Mouse (Mus musculus) testis, adult 2 months (tissue): Measurements from ENCODE around the gene Lgalsl. TPM values are rescaled to one million over a fixed set of nuclear protein-coding genes. Genes with fewer than 3 reads are reported as not detected.

Experiments
- H3K27ac ChIP-seq: fragments of 200-500 bp; 2 replicates; pipeline ENCODE4 v1.5.1; 2012; ENCODE audit warnings: low read depth, low read length; ENCODE audit not compliant: control insufficient read depth, insufficient read depth
- H3K27me3 ChIP-seq: fragments of 200-500 bp; 2 replicates; pipeline ENCODE4 v1.6.1; 2012; ENCODE audit warnings: mild to moderate bottlenecking, low read length, moderate library complexity; ENCODE audit not compliant: control insufficient read depth, insufficient read depth
- H3K36me3 ChIP-seq: fragments of 200-500 bp; 2 replicates; pipeline ENCODE4 v1.6.1; 2012; ENCODE audit warnings: mild to moderate bottlenecking, low read length; ENCODE audit not compliant: control insufficient read depth, insufficient read depth
- H3K4me1 ChIP-seq: fragments of 200-500 bp; 2 replicates; pipeline ENCODE4 v1.6.1; 2012; ENCODE audit warnings: low read length; ENCODE audit not compliant: control insufficient read depth, insufficient read depth
- H3K4me3 ChIP-seq: fragments of 200-500 bp; 2 replicates; pipeline ENCODE4 v1.5.1; 2012; ENCODE audit warnings: low read depth, mild to moderate bottlenecking, low read length, moderate library complexity, mixed read lengths; ENCODE audit not compliant: control insufficient read depth
- CTCF ChIP-seq: fragments of 200-500 bp; IDR thresholded peaks from 2 replicates; pipeline ENCODE4 v1.5.1; 2012; ENCODE audit warnings: low read depth, mild to moderate bottlenecking, inconsistent platforms, low read length, moderate library complexity; ENCODE audit not compliant: control insufficient read depth, insufficient read depth, insufficient replicate concordance
- POLR2A ChIP-seq: fragments of 200-500 bp; IDR thresholded peaks from 2 replicates; pipeline ENCODE4 v1.6.1; 2012; ENCODE audit warnings: low read depth, mild to moderate bottlenecking, inconsistent platforms, low read length, moderate library complexity; ENCODE audit not compliant: control insufficient read depth
- polyA plus RNA-seq: library from polyadenylated mRNA; depleted of rRNA; stranded (reverse); fragments of >200 nt; gene quantifications from 2 replicates; pipeline ENCODE4 v1.2.3, GENCODE M21; 2012; rRNA removed

Lgalsl gene
- 0.95 and 1.8 TPM in 2 replicates for polyA plus RNA-seq

- Histone ChIP-seq H3K4me3 (peak within 1 kb of the TSS; percentile 80), H3K27ac (peak within 1 kb of the TSS; percentile 7), H3K4me1 (peaks cover 5% of the 10 kb centered on the region), H3K27me3 (no peaks in the 10 kb centered on the region), H3K36me3 (no peaks in the 10 kb centered on the region)
- no peak for TF ChIP-seq CTCF
- TF ChIP-seq POLR2A: peak; percentile 5; the same call in 1 of the 2 replicates
Measured at GRCm38 (mm10) chr11:20830686-20831505, at the start of gene Lgalsl. TSS of gene Lgalsl (minus strand) at chr11:20831056.

DNA sequence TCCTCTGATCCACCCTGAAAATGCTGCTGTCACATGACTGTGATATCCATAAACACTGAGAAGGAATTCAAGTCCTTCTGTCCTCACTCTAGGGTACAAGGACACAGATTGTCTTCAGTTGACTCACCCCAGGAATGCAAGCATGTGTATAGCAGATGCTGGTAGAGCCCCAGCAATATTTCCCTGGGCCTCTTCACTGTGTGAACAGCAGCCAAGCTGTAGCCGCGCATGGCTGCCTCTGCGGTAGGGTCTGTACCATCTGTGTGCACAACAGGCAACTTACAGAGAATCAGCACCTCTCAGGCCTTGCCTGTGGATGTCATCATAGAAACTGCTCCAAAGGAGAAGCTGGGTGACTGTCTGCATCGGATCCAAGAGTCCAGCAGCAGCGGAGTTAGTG lies 47.8 kb upstream of the Lgalsl start:
- no peak for TF ChIP-seq CTCF
- TF ChIP-seq POLR2A: no peak
- Histone ChIP-seq H3K4me1 (no peaks in the 10 kb centered on the region), H3K27ac (no peak overlapping the region), H3K27me3 (no peaks in the 10 kb centered on the region), H3K4me3 (no peak overlapping the region), H3K36me3 (no peaks in the 10 kb centered on the region)

DNA sequence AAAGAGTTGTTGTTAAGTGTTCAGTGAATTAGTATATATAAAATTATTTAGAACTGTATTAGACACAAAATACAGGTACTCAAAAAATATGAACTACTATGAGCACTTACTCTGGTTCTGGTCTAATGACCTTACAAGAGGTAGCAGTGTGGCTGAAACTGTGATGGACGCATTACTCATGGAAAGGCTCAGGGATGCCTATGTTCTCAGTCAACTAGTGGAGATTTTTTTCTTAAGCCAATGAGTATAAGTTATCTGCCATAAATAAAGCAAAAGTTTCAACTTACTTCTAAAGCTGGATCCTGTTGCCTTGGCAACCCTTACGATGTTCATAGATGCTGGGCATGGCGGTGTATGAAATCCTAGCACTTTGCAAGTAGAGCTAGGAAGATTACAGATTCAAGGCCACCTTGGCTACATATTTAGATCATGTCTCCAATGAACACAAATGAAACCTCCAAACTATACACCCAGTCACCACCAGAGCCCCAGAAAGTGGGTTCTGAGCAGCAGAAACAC lies 46.8 kb upstream of the Lgalsl start:
- Histone ChIP-seq H3K27me3 (no peaks in the 10 kb centered on the region), H3K27ac (no peak overlapping the region), H3K4me3 (no peak overlapping the region), H3K36me3 (no peaks in the 10 kb centered on the region), H3K4me1 (peaks cover 4% of the 10 kb centered on the region)
- TF ChIP-seq CTCF (no peak), POLR2A (no peak)

DNA sequence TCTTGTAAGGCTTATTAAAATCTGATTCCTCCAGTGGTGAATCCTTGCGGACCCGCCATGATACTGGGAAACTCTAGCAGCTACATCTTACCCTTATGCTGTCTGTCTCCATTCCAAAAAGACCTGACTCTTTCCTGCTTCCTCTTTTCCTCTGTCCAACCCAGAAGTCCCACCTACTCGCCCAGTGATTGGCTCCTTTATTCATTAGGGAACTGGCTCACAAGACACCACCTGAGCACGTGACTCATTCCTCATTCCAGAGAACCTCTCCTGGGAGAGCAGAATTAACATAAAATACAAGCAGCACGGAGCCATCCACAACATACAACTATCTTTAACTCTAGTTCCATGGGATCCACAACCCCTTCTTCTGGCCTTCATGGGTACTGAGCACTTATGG lies 42.5 kb upstream of the Lgalsl start:
- Histone ChIP-seq H3K4me1 (peaks cover 4% of the 10 kb centered on the region), H3K36me3 (no peaks in the 10 kb centered on the region), H3K4me3 (no peak overlapping the region), H3K27me3 (no peaks in the 10 kb centered on the region), H3K27ac (peak overlapping the region; percentile 30; the same call in 1 of the 2 replicates)
- TF ChIP-seq POLR2A (no peak), CTCF (no peak)

- no peaks in the 10 kb centered on the region for H3K27me3 ChIP-seq
- TF ChIP-seq POLR2A: no peak
- TF ChIP-seq CTCF: no peak
- peaks cover 4% of the 10 kb centered on the region for H3K4me1 ChIP-seq
- H3K27ac ChIP-seq: peak overlapping the region; percentile 30; the same call in 1 of the 2 replicates
- no peak overlapping the region for H3K4me3 ChIP-seq
- no peaks in the 10 kb centered on the region for H3K36me3 ChIP-seq
Measured at GRCm38 (mm10) chr11:20872911-20873310, 42.1 kb upstream of the Lgalsl start.

GRCm38 (mm10) chr11:20872444-20872843 lies 41.6 kb upstream of the Lgalsl start:
- H3K4me1 ChIP-seq: peaks cover 4% of the 10 kb centered on the region
- H3K36me3 ChIP-seq: no peaks in the 10 kb centered on the region
- no peaks in the 10 kb centered on the region for H3K27me3 ChIP-seq
- no peak overlapping the region for H3K27ac ChIP-seq
- no peak overlapping the region for H3K4me3 ChIP-seq
- TF ChIP-seq POLR2A (no peak), CTCF (no peak)

GRCm38 (mm10) chr11:20869927-20870326 lies 39.1 kb upstream of the Lgalsl start:
- H3K4me3 ChIP-seq: no peak overlapping the region
- H3K27me3 ChIP-seq: no peaks in the 10 kb centered on the region
- H3K36me3 ChIP-seq: no peaks in the 10 kb centered on the region
- peaks cover 4% of the 10 kb centered on the region for H3K4me1 ChIP-seq
- no peak for TF ChIP-seq CTCF
- TF ChIP-seq POLR2A: no peak
- H3K27ac ChIP-seq: no peak overlapping the region
